Mouse (Mus musculus): ENCODE measurements around the gene Top2a. TPM values are rescaled to one million over a fixed set of nuclear protein-coding genes. Genes with fewer than 3 reads are reported as not detected.

The Top2a gene
- polyA plus RNA-seq, 1 experiment from 2014 or later = 18.3 TPM

- Histone ChIP-seq H3K9me3 (ENCODE audit: control insufficient read depth, low read length) (no peaks in the 10 kb centered on the region), H3K9ac (replicated peaks; ENCODE audit: low read depth, low read length) (no peak overlapping the region), H3K27ac (ENCODE audit: low read depth, low read length) (peak overlapping the region; percentile 22), H3K4me3 (ENCODE audit: low read depth, low read length) (0 out of 2 replicates have a peak overlapping the region, but pooled peaks have one; percentile 60), H3K36me3 (ENCODE audit: control insufficient read depth, insufficient read depth, low read length) (no peaks in the 10 kb centered on the region), H3K4me2 (ENCODE audit: low read depth, low read length) (peak overlapping the region; percentile 86), H3K27me3 (ENCODE audit: control insufficient read depth, insufficient read depth, low read length) (no peaks in the 10 kb centered on the region), H3K4me1 (ENCODE audit: control insufficient read depth, insufficient read depth, low read length) (peaks cover 5% of the 10 kb centered on the region; the same call in 1 of the 2 replicates)
- ATAC-seq (ENCODE audit: low read depth) = no peak
- 55% methylated on average over 12 of the region's 12 CpGs for WGBS
These were observed 18.9 kb upstream of the Top2a start for GRCm38 (mm10) chr11:99042834-99043431.

GRCm38 (mm10) chr11:99041841-99042780 lies 18.1 kb upstream of the Top2a start:
- H3K9ac ChIP-seq (replicated peaks; ENCODE audit: low read depth, low read length) = peak overlapping the region; percentile 88
- H3K4me3 ChIP-seq (ENCODE audit: low read depth, low read length) = peak overlapping the region; percentile 60
- no peaks in the 10 kb centered on the region for H3K36me3 ChIP-seq (ENCODE audit: control insufficient read depth, insufficient read depth, low read length)
- H3K4me1 ChIP-seq (ENCODE audit: control insufficient read depth, insufficient read depth, low read length) = peaks cover 5% of the 10 kb centered on the region; the same call in 1 of the 2 replicates
- H3K9me3 ChIP-seq (ENCODE audit: control insufficient read depth, low read length) = no peaks in the 10 kb centered on the region
- no peak for ATAC-seq (ENCODE audit: low read depth)
- H3K27me3 ChIP-seq (ENCODE audit: control insufficient read depth, insufficient read depth, low read length) = no peaks in the 10 kb centered on the region
- 60% methylated on average over 16 of the region's 16 CpGs for WGBS
- H3K27ac ChIP-seq (ENCODE audit: low read depth, low read length) = peak overlapping the region; percentile 76
- peak overlapping the region; percentile 86 for H3K4me2 ChIP-seq (ENCODE audit: low read depth, low read length)

GRCm38 (mm10) chr11:99041051-99041729 lies 17.2 kb upstream of the Top2a start, which contains the start of gene Igfbp4:
Gene Igfbp4 (plus strand): TSS chr11:99041244.
- WGBS = under 1% methylated on average over 59 of the region's 63 CpGs
- no peaks in the 10 kb centered on the region for H3K9me3 ChIP-seq (ENCODE audit: control insufficient read depth, low read length)
- ATAC-seq (ENCODE audit: low read depth) = peak; percentile 64
- H3K27me3 ChIP-seq (ENCODE audit: control insufficient read depth, insufficient read depth, low read length) = no peaks in the 10 kb centered on the region
- peak within 1 kb of the TSS; percentile 88 for H3K9ac ChIP-seq (replicated peaks; ENCODE audit: low read depth, low read length)
- peak within 1 kb of the TSS; percentile 76 for H3K27ac ChIP-seq (ENCODE audit: low read depth, low read length)
- peak within 1 kb of the TSS; percentile 86 for H3K4me2 ChIP-seq (ENCODE audit: low read depth, low read length)
- H3K4me1 ChIP-seq (ENCODE audit: control insufficient read depth, insufficient read depth, low read length) = peaks cover 5% of the 10 kb centered on the region; the same call in 1 of the 2 replicates
- peak within 1 kb of the TSS; percentile 60 for H3K4me3 ChIP-seq (ENCODE audit: low read depth, low read length)
- no peaks in the 10 kb centered on the region for H3K36me3 ChIP-seq (ENCODE audit: control insufficient read depth, insufficient read depth, low read length)

- Histone ChIP-seq H3K27me3 (ENCODE audit: control insufficient read depth, insufficient read depth, low read length) (no peaks in the 10 kb centered on the region), H3K27ac (ENCODE audit: low read depth, low read length) (peak overlapping the region; percentile 76), H3K9me3 (ENCODE audit: control insufficient read depth, low read length) (no peaks in the 10 kb centered on the region), H3K4me3 (ENCODE audit: low read depth, low read length) (peak overlapping the region; percentile 60), H3K4me1 (ENCODE audit: control insufficient read depth, insufficient read depth, low read length) (peaks cover 5% of the 10 kb centered on the region; the same call in 1 of the 2 replicates), H3K9ac (replicated peaks; ENCODE audit: low read depth, low read length) (peak overlapping the region; percentile 88), H3K36me3 (ENCODE audit: control insufficient read depth, insufficient read depth, low read length) (no peaks in the 10 kb centered on the region), H3K4me2 (ENCODE audit: low read depth, low read length) (peak overlapping the region; percentile 86)
- peak; percentile 3; the same call in 1 of the 2 replicates for ATAC-seq (ENCODE audit: low read depth)
- WGBS = 2% methylated on average over 16 of the region's 17 CpGs
These were observed 16.5 kb upstream of the Top2a start for GRCm38 (mm10) chr11:99040346-99040974.

GRCm38 (mm10) chr11:99039782-99040181 lies 15.8 kb upstream of the Top2a start:
- H3K27me3 ChIP-seq (ENCODE audit: control insufficient read depth, insufficient read depth, low read length) = no peaks in the 10 kb centered on the region
- peak; percentile 90 for ATAC-seq (ENCODE audit: low read depth)

GRCm38 (mm10) chr11:99036254-99036653 lies 12.3 kb upstream of the Top2a start:
- Histone ChIP-seq H3K9me3 (ENCODE audit: control insufficient read depth, low read length) (no peaks in the 10 kb centered on the region), H3K27me3 (ENCODE audit: control insufficient read depth, insufficient read depth, low read length) (no peaks in the 10 kb centered on the region), H3K27ac (ENCODE audit: low read depth, low read length) (no peak overlapping the region), H3K36me3 (ENCODE audit: control insufficient read depth, insufficient read depth, low read length) (no peaks in the 10 kb centered on the region), H3K4me2 (ENCODE audit: low read depth, low read length) (no peak overlapping the region), H3K4me1 (ENCODE audit: control insufficient read depth, insufficient read depth, low read length) (peaks cover 5% of the 10 kb centered on the region; the same call in 1 of the 2 replicates), H3K9ac (replicated peaks; ENCODE audit: low read depth, low read length) (no peak overlapping the region), H3K4me3 (ENCODE audit: low read depth, low read length) (no peak overlapping the region)
- ATAC-seq (ENCODE audit: low read depth) = no peak
- WGBS = 88% methylated on average over 6 of the region's 6 CpGs

More at GRCm38 (mm10) chr11:99039782-99040181, 15.8 kb upstream of the Top2a start:
- Histone ChIP-seq H3K4me2 (ENCODE audit: low read depth, low read length) (peak overlapping the region; percentile 86), H3K4me1 (ENCODE audit: control insufficient read depth, insufficient read depth, low read length) (peaks cover 5% of the 10 kb centered on the region; the same call in 1 of the 2 replicates), H3K4me3 (ENCODE audit: low read depth, low read length) (peak overlapping the region; percentile 60), H3K27ac (ENCODE audit: low read depth, low read length) (peak overlapping the region; percentile 76), H3K36me3 (ENCODE audit: control insufficient read depth, insufficient read depth, low read length) (no peaks in the 10 kb centered on the region), H3K9ac (replicated peaks; ENCODE audit: low read depth, low read length) (peak overlapping the region; percentile 88), H3K9me3 (ENCODE audit: control insufficient read depth, low read length) (no peaks in the 10 kb centered on the region)
- WGBS = under 1% methylated on average over 15 of the region's 15 CpGs

- ATAC-seq (ENCODE audit: low read depth) = no peak
These were observed 11.4 kb upstream of the Top2a start for GRCm38 (mm10) chr11:99035350-99035749.

GRCm38 (mm10) chr11:99026899-99027440 lies 3.0 kb upstream of the Top2a start:
- H3K9ac ChIP-seq (replicated peaks; ENCODE audit: low read depth, low read length) = no peak overlapping the region
- H3K4me1 ChIP-seq (ENCODE audit: control insufficient read depth, insufficient read depth, low read length) = peaks cover 8% of the 10 kb centered on the region
- no peaks in the 10 kb centered on the region for H3K27me3 ChIP-seq (ENCODE audit: control insufficient read depth, insufficient read depth, low read length)
- no peak for ATAC-seq (ENCODE audit: low read depth)
- H3K4me3 ChIP-seq (ENCODE audit: low read depth, low read length) = no peak overlapping the region
- H3K36me3 ChIP-seq (ENCODE audit: control insufficient read depth, insufficient read depth, low read length) = no peaks in the 10 kb centered on the region
- 89% methylated on average over 12 of the region's 12 CpGs for WGBS
- no peak overlapping the region for H3K27ac ChIP-seq (ENCODE audit: low read depth, low read length)
- no peak overlapping the region for H3K4me2 ChIP-seq (ENCODE audit: low read depth, low read length)
- no peaks in the 10 kb centered on the region for H3K9me3 ChIP-seq (ENCODE audit: control insufficient read depth, low read length)

More at GRCm38 (mm10) chr11:99035350-99035749, 11.4 kb upstream of the Top2a start:
- H3K4me3 ChIP-seq (ENCODE audit: low read depth, low read length) = no peak overlapping the region
- H3K9ac ChIP-seq (replicated peaks; ENCODE audit: low read depth, low read length) = no peak overlapping the region
- H3K9me3 ChIP-seq (ENCODE audit: control insufficient read depth, low read length) = no peaks in the 10 kb centered on the region
- no peaks in the 10 kb centered on the region for H3K27me3 ChIP-seq (ENCODE audit: control insufficient read depth, insufficient read depth, low read length)
- 87% methylated on average over 4 of the region's 4 CpGs for WGBS
- H3K4me2 ChIP-seq (ENCODE audit: low read depth, low read length) = no peak overlapping the region
- no peaks in the 10 kb centered on the region for H3K36me3 ChIP-seq (ENCODE audit: control insufficient read depth, insufficient read depth, low read length)
- peaks cover under 1% of the 10 kb centered on the region; the same call in 1 of the 2 replicates for H3K4me1 ChIP-seq (ENCODE audit: control insufficient read depth, insufficient read depth, low read length)
- H3K27ac ChIP-seq (ENCODE audit: low read depth, low read length) = no peak overlapping the region
